9 mouse cellular contexts compared by ENCODE assay signal in the genomic region with DNA sequence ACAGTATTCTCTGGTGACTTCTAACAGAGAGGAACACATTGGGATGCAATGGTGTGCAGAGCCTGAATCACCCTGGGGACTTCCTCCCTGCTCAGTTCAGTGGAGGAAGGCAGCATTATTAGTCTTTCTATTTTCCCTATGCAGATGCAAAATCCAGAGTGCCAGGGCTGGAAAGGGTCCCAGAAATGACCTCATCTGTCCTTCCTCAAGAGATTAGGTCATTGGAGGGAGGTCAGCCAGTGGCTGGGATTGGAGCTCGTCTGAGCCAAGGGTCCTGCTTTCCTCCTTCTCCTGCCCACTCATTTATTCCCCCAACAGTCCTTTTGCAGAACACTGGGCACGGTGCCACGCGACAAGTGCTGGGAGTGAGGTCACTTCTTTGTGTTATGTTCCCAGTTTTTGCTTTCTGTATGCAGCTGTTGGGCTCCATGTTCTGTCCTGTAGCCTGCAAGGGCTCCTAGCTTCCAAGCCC. TPM values are rescaled to one million over a fixed set of nuclear protein-coding genes. Genes with fewer than 3 reads are reported as not detected.
A peak's percentile ranks its signal among the peaks of the same experiment; 100 is the strongest.
DNase-seq lines count a peak whose midpoint lies in the region; ATAC-seq lines count a peak whose summit lies in the region.
"Had no signal": no experiment of that assay in that cellular context is flagged by ENCODE, and none has a peak within 500 bp of the region (broad histone marks: within the 10 kb centered on the region; RNA-seq: fewer than 3 reads in every experiment).

No protein-coding gene starts in this region.

- H3K27me3 ChIP-seq in hindbrain, embryonic 14.5 days (ENCODE audit: control insufficient read depth, insufficient read depth, low read length) = no peaks in the 10 kb centered on the region
- no peaks in the 10 kb centered on the region for H3K27me3 ChIP-seq in midbrain, embryonic 13.5 days
- H3K27me3 ChIP-seq: liver, embryonic 13.5 days had no signal

- H3K27ac ChIP-seq in hindbrain, embryonic 14.5 days = peak overlapping the region; percentile 47
- H3K27ac ChIP-seq in midbrain, embryonic 13.5 days = 0 out of 2 replicates have a peak overlapping the region, but pooled peaks have one; percentile 9
- H3K27ac ChIP-seq: liver, embryonic 13.5 days had no signal

- H3K4me3 ChIP-seq in hindbrain, embryonic 14.5 days (replicated peaks; ENCODE audit: low read length) = no peak overlapping the region
- no peak overlapping the region for H3K4me3 ChIP-seq in midbrain, embryonic 13.5 days (replicated peaks)
- H3K4me3 ChIP-seq: liver, embryonic 13.5 days had no signal

- H3K4me2 ChIP-seq in hindbrain, embryonic 14.5 days (replicated peaks) = no peak overlapping the region
- no peak overlapping the region for H3K4me2 ChIP-seq in midbrain, embryonic 13.5 days (replicated peaks)
- H3K4me2 ChIP-seq: liver, embryonic 13.5 days had no signal

- 0 out of 2 replicates have a peak, but pooled peaks cover 8% of the 10 kb centered on the region for H3K4me1 ChIP-seq in hindbrain, embryonic 14.5 days (replicated peaks; ENCODE audit: control insufficient read depth, insufficient read depth, low read length)
- peaks cover 11% of the 10 kb centered on the region for H3K4me1 ChIP-seq in midbrain, embryonic 13.5 days (replicated peaks)
- H3K4me1 ChIP-seq: liver, embryonic 13.5 days had no signal

- no peaks in the 10 kb centered on the region for H3K36me3 ChIP-seq in hindbrain, embryonic 14.5 days (replicated peaks; ENCODE audit: control insufficient read depth, insufficient read depth)
- H3K36me3 ChIP-seq in midbrain, embryonic 13.5 days = no peaks in the 10 kb centered on the region
- H3K36me3 ChIP-seq: liver, embryonic 13.5 days had no signal

- peak; percentile 71; the same call in 1 of the 2 replicates for ATAC-seq in hindbrain, embryonic 14.5 days (ENCODE audit: low FRiP score)
- peak; percentile 72 for ATAC-seq in midbrain, embryonic 13.5 days
- no peak for ATAC-seq in CD4-positive, CD25-positive, alpha-beta regulatory T cell, adult 4 months

- no peak overlapping the region for H3K9ac ChIP-seq in hindbrain, embryonic 14.5 days
- no peak overlapping the region for H3K9ac ChIP-seq in midbrain, embryonic 13.5 days (replicated peaks)
- H3K9ac ChIP-seq: liver, embryonic 13.5 days had no signal

- 56% methylated on average over 4 of the region's 4 CpGs for whole genome bisulfite sequencing in hindbrain, embryonic 14.5 days
- WGBS in midbrain, embryonic 13.5 days = 57% methylated on average over 4 of the region's 4 CpGs

- DNase-seq in MN1 (ENCODE audit: low spot score) = peak; percentile 92
- peak; percentile 86 to 89 for DNase-seq in adrenal gland, postnatal 36 days
- peak; percentile 58 to 74 for DNase-seq in frontal cortex, postnatal 36 days (ENCODE audit: low spot score in 2 of 2)
- peak; percentile 75 for DNase-seq in hindbrain, embryonic 14.5 days (ENCODE audit: low spot score)
- DNase-seq in layer of hippocampus, postnatal 14 days (ENCODE audit: low spot score in 2 of 2) = peak; percentile 75 to 90
- peak; percentile 88 for DNase-seq in testis, postnatal 10 days (ENCODE audit: low spot score)
- DNase-seq: liver, embryonic 13.5 days had no signal

- H3K9me3 ChIP-seq in hindbrain, embryonic 14.5 days (ENCODE audit: control insufficient read depth, low read length) = no peaks in the 10 kb centered on the region
- no peaks in the 10 kb centered on the region for H3K9me3 ChIP-seq in midbrain, embryonic 13.5 days
- H3K9me3 ChIP-seq: liver, embryonic 13.5 days had no signal

RNA-seq across cellular contexts. Expression of gene Vash1, which starts 25.9 kb away (rescaled TPM):
- 1 to 10 TPM; 3.9 to 6.9 TPM for total RNA-seq in adrenal gland, postnatal 36 days (2021)
- 27.5 and 31.2 TPM in 2 replicates for polyA plus RNA-seq in hindbrain, embryonic 14.5 days (2014; fragmentation: Nextera tagmentation; extraction: Ambion mirVana)
- 10 to 100 TPM; 65.2 to 77.4 TPM for total RNA-seq in layer of hippocampus, postnatal 14 days (2021)
- 31.3 and 40.6 TPM in 2 replicates for polyA plus RNA-seq in midbrain, embryonic 13.5 days (2015; fragmentation: Nextera tagmentation; extraction: Ambion mirVana)
- polyA plus RNA-seq in CD4-positive, CD25-positive, alpha-beta regulatory T cell, adult 4 months (2017; shearing (Covaris generic)) = not detected

Comparison
In these comparisons a context has a peak if more than half of its experiments do, and no peak if none do; other contexts are left out.
1. RNA of gene Vash1, which starts 25.9 kb away (polyA plus RNA-seq): 31.3 to 40.6 TPM in midbrain, embryonic 13.5 days and 27.5 to 31.2 TPM in hindbrain, embryonic 14.5 days; not detected in CD4-positive, CD25-positive, alpha-beta regulatory T cell, adult 4 months; every median in the first group is over 10 times any median in the second.
2. Peak in every context shown above with its lines, with median percentiles within 50 percentile points of each other: DNase-seq.